Mouse (Mus musculus): ENCODE data around the gene Gcnt1.

Gcnt1 gene

DNA sequence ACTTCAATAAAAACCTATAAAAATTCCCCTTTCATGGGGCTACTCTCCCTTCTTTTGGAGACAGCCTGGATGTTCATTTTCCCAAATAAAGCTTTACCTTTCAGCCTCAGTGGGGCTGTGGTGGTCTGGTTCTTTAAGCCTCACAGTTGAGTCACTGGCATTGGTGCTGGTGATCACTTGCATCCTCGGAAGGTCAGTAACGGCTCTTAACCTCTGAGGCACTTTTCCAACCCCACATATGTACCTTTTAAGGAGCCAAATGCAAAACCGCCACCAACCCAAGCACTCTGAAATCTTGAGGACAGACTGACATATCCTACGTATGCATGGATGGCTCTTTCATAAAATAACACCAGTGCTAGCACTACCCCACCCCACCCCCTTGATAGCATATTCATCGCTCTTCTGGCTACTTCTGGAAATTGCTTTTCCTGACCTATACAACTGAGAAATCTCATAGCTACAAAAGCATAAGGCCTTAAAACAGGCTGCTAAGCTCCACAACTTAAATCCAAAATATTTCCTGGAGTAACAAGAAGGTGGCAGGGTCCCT lies 48.9 kb downstream of the Gcnt1 start:
- DNase-seq (ENCODE audit: low spot score in 2 of 2): no peak

- DNase-seq (ENCODE audit: low spot score in 2 of 2): no peak
These were observed 49.5 kb downstream of the Gcnt1 start for GRCm38 (mm10) chr19:17323006-17323688.

GRCm38 (mm10) chr19:17319770-17320169 lies 52.9 kb downstream of the Gcnt1 start:
- no peak for DNase-seq (ENCODE audit: low spot score in 2 of 2)

- no peak for DNase-seq (ENCODE audit: low spot score in 2 of 2)
These were observed 53.9 kb downstream of the Gcnt1 start for GRCm38 (mm10) chr19:17318733-17319132.

DNA sequence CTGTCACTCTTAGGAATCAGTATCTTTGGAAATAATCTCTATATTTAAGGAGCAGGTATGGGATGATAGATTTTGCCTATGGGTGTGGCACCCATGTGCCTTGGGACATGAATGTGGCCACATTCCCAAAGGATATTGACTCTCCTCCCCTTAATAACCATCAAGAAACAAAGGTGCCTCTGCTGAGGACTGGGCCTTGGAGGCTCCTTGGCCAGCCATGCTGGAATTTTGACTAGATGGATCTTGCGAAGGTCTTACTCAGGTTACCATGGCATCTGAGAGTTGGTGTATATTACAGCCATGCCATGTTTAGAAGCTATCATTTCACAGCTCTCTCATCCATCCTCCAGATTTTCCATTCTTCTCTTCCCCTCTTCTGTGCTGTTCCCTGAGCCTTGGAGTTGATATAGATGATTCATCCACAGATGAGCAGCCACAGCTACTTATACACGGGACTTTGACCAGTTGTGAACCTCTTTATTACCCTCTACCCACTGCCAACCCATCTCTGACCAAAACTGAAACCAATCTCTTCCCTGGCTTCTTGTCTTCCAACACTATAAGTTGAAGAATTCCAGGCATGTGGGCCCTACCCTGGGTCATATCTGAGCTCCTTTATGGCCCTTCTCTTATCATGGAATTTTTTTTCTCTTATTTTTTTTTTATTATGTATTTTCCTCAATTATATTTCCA lies 56.2 kb downstream of the Gcnt1 start:
- DNase-seq (ENCODE audit: low spot score in 2 of 2): no peak

DNA sequence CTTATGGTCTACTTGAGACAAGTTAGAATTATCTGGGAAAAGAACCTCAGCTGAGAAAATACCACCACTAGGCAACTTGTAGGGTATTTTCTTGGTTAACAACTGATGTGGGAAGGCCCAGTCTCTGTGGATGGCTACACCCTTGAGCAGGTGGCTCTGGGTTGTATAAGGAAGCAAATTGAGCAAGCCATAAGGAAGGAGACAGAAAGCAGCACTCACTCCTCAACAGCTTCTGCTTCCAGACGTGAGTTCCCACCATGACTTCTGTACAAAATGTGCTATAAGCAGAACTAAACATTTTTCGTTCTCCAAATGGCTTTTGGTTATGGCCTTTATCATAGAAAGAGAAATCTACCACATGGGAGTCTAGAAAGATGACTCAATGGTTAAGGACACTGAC lies 58.2 kb downstream of the Gcnt1 start:
- no peak for DNase-seq (ENCODE audit: low spot score in 2 of 2)

DNA sequence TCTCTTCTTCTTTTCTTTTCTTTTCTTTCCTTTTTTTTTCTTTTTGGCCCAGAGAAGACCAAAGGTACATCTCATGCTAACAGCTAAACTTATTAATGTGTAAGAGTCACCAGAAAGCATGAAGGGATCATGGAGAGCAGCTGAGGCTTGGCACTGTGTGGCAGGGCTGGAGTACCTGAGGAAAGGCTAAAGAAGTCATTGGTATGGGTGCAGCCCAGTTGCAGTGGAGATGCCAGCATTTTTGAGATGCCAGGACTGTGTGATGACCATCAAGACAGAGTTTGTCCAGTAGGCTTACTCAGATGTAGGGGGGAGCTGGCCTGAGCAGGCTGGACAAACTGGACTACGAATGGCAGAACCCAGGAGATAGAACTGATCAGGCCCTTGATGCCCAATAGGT lies 58.9 kb downstream of the Gcnt1 start:
- DNase-seq (ENCODE audit: low spot score in 2 of 2): no peak

DNA sequence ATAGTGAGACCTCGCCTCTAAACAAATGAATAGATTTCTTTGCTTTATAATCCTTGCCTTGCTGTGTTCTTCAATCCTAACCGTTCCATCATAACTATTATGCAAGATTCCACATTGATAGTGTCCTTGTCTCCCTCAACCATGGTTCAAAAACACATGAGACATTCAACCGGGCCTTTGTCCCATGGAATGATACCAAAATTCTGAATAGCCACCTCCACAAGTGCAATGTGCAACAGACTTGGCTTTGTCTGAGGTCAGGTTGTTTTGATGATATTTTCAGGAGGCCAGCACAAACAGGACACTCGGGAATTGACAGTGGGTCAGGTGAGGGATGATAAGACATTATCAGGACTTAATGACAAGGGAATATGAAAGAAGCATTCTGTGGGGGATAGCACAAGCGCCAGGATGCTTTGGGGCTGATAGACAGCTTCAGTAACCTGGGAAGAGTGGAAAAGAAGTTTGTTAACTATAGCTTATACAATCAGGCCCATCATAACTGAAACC lies 59.9 kb downstream of the Gcnt1 start:
- no peak for DNase-seq (ENCODE audit: low spot score in 2 of 2)

GRCm38 (mm10) chr19:17311501-17311900 lies 61.1 kb downstream of the Gcnt1 start:
- DNase-seq (ENCODE audit: low spot score in 2 of 2): no peak

DNA sequence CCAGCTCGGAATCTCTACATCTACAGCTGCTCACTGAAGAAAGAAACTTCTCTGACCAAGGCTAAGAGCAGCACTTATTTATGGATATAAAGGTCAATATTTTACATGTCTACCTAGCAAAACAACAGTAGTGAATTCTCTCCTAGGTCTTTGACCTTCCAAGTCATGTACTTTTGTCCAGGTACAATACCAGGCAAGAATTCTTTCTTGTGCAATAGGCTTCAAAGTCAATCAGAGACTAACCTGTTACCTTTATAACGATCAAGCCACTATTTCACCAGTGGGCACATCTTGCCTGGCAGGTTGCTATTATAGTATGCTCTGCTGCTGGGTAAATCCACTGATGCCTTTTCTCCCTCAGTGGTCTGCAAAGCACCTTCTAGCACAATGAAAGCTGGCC lies 61.6 kb downstream of the Gcnt1 start:
- no peak for DNase-seq (ENCODE audit: low spot score in 2 of 2)

DNA sequence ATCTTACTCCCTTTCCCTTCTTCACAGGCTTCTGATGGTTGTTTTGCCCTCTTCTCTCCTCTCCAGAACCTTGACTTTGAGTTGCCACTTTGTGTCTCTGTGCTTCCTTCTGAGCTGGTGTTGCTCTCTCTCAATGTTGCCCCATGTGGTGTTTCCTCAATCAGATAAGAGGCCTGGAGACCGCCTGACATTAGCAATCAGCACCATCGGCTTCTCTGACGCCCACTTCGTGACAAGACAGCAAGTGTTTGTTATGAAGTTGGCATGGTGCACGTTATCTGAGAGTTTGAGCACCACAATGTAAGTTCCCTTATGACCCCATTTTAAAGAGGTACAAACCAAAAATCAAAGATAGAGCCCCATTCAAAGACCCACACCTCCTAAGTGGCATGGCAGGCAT lies 76.6 kb downstream of the Gcnt1 start:
- no peak for DNase-seq (ENCODE audit: low spot score in 2 of 2)

GRCm38 (mm10) chr19:17295211-17295766 lies 77.4 kb downstream of the Gcnt1 start:
- no peak for DNase-seq (ENCODE audit: low spot score in 2 of 2)

DNA sequence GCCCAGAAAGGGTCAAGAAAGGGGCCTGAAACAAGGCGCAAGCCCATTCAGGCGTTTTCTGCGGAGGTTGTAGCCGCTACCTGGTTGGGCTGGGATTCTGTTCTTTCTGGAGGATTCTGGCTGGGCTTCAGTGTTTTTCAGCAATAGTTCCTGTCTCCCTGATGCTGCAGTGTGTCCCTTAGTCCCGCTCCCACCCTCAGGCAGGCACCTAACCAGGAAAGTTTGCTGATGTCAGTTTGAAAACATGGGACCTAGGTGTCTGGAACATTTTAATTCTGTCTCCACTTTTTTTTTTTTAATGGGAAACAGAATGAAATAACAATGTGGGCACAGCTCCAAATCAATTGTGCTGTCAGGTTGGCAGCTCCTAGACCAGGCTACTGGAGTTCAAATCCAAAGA lies 78.5 kb downstream of the Gcnt1 start:
- DNase-seq (ENCODE audit: low spot score in 2 of 2): no peak

DNA sequence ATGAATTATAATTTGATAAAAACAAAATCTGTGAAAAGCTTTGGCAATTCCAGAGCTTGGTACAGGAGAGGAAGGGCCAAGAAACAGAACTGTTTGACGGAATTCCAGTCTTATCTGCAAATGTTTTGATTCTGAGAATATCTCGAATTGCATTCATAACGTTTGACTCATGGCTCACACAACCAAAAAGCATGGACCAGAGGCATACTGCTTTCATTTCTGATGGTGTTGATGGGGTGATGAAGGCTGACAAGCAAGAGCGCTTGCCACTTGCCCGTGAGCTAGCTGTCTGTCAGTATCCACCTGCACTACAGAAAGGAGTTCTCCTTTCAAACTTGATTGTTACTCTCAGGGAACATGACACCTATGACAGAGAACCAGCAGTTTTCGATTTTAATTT lies 83.1 kb downstream of the Gcnt1 start:
- DNase-seq (ENCODE audit: low spot score in 2 of 2): no peak

GRCm38 (mm10) chr19:17286004-17286403 lies 86.6 kb downstream of the Gcnt1 start:
- DNase-seq (ENCODE audit: low spot score in 2 of 2): no peak

- DNase-seq (ENCODE audit: low spot score in 2 of 2): no peak
These were observed 89.3 kb downstream of the Gcnt1 start for GRCm38 (mm10) chr19:17283317-17283716.

- DNase-seq (ENCODE audit: low spot score in 2 of 2): no peak
These were observed 94.1 kb downstream of the Gcnt1 start for GRCm38 (mm10) chr19:17278381-17279051.

All from cerebellum, postnatal 4 days (tissue).